Mouse (Mus musculus) frontal cortex, postnatal 10 days (tissue): ENCODE data around the gene Tradd.
A peak's percentile ranks its signal among the peaks of the same experiment; 100 is the strongest.
"Not testable (repeated sequence)": the region's sequence is repeated elsewhere in the genome, so short reads cannot be mapped to it uniquely, and the experiment has no call there.

Experiments
- DNase-seq, 2 experiments: peaks; one replicate each; pipeline ENCODE4 v3.0.0; 2022; ENCODE audit warnings: low spot score in 2 of 2, mixed read lengths in 1 of 2

Tradd gene

DNA sequence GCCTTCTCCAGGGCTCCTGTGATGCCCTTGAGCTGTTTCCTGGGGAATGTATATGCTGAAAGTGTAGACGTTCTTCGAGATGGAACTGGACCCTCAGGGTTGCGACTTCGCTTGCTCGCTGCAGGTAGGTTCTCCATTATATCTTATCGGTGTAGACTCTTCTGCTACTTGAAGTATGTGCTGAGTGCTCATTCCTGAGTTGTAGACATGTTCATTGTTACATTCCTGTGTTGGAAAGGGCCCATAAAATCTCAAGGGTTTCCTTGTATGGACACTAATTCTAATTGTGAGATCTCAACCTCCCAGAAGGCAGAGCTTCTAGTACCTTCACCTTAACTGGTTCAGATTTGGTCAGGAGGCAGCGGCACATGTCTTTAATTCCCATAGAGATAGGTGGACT is 23.4 kb downstream of the Tradd start:
- DNase-seq = no peak

DNA sequence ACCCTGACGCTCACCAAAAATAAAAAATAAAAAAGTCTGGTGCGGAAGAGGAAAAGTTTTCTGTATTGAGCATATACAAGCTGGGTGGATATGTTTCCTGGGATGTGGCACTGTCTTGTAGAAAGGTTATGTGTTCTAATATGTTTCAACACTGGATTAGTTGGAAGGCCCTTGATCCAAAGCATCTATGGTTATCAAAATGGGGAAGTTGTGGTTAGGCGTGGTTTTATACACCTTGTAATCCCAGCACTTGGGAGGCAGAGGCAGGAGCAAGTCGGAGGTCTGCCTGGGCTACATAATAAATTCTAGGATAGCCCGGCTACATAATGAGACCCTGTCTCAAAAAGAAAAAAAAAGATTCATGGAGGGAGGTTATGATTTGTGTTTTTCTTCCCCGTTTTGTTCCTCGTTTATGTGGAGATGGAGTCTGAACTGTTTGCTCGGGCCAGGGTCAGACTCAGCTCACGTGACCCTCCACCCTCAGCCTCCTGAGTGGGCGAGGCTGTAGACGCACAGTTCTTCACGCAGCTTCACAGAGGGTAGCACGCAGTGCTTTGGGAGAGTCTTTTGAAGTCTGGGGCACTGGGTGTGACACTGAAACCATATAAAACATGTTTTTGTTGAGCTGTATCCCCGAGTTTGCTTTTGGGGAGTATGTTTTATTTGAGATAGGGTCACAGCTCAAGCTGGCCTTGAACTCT is 26.8 kb downstream of the Tradd start:
- no peak for DNase-seq

DNA sequence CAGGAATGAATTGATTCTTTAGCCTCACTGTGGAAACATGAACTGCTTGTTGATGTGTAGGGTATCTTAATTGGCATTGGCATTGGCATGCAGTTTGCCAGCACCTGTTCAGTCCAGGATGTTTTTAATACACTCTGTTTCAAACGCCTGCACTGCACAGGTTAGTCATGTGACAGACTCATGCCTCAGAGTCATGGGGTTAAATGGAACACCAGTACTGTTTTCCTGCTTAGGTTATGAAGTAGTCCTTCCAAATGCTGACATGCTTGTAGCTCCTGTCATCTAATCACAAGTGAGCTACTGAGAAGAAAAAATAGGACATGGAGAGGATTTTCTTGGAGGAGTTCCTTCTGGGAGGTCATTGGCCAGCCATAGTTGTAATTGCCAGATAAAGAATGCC is 29.2 kb downstream of the Tradd start:
- no peak for DNase-seq

DNA sequence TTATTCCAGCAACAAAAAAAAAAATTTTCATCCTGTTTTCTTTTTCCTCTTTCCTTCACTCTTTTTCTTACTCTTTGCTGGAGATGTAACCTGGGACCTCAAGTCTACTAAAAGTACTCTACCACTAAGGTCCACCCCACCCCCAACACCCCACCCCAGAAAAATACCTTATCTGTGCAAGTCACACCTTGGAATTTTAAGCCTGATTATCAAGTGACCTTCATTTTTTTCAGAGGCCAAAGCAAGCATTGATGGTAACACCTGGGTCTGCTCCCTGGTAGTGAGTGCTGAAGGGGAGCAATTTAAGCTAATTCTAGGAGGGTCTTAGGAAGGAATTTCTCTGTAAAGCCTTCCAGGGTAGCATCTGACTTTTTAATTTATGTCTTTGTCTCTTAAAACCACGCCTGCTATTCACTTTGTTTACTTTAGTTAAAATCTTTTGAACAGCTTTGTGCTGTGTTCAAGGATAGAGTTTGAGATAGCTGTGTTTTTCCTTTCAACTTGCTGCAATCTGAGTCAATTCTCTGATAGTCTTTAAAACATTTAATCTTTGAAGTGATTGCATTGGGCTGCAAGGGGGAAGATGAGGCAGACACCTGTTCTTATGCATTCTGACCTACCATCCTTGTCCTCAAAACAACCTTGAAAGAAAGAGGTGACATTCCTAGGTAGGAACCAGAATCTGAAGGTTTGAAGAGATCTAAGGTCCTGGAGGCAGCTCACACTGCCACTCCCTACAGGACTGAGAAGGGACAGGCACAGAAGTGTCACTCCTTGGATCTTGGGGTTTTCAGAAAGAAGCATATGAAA is 31.1 kb downstream of the Tradd start:
- no peak for DNase-seq

DNA sequence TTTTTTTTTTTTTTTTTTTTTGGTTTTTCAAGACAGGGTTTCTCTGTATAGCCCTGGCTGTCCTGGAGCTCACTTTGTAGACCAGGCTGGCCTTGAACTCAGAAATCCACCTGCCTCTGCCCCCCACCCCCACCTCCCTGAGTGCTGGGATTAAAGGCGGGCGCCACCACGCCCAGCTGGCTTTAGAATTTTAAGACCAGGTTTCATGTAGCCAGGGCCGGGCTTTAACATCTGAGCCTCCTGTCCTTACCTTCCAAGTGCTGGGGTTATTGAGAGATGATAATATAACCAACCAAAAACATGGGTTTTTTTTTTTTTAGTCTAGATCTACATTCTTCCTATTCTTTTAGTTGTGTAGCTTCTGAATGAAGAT is 32.1 kb downstream of the Tradd start:
- not testable (repeated sequence) for DNase-seq

DNA sequence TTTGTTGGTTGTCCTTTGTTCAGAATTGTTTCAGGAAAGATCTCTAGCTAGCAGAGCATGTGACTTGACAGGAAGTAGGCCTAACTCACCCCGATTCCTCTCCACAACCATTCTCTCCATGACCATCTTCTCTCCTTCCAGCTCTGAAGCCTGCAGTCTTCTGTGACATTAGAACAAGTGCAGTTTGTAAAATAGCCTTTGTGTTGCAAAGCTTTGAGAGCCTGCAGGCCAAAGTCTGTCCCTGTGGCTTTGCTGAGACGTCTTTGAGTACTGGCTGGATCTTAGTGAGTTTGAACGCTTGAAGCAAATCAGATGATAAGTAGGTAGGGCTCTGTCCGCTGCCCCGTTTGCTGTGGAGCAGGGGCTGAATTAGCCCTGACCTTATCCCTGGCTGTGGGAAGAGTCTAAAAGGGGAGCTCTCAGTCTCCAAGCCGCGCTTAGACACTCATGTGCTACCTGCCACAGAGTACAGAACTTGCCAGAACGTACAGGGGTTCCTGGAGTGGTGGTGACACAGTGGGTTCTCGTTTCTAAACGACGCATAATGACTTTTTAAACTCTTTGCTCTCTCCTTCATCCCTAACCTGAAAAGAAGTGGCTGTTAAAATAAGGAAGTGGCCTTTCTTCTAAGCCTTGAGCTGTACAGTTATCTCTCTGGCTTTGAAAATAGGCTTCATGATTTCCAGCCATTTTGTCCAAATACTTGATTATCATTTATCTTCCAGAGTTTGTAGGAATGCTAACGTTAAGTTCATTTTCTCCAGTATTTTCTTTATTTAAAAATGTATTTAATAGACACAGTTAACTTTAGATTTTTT is 32.7 kb downstream of the Tradd start:
- no peak for DNase-seq

DNA sequence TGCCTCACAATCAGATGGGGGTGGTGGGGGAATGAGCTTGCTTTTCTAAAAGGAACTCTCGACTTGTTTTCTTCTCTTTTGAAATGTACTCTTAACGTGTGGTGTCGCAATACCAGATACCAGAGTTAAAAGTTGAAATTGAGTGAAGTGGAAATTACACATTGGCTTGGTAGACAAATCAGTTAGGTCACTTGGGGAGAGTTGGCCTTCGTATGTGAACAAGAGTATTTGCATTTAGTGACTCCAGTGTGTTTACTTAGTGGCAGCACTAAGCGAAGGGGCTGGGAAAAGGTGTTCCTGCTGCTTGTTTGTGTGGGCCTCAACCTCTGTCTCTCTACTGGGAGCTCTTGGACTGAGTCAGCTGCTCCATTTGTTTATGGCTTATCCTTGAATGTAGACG is 38.5 kb downstream of the Tradd start:
- DNase-seq = no peak

DNA sequence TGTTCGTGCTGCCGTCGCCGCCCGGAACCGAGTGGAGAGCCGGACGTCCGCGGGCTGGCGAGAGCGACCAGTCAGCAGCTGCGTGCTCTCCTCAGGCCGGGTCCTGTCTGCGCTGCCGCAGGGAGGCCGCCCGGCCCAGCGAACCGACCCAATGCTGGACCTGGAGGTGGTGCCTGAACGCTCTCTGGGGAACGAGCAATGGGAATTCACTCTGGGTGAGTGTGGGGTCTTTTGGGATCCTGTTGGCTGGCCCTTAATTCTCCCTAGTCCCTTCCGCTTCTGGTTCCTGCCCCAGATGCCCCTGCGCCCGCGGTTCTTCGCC is 39.2 kb downstream of the Tradd start:
- no peak for DNase-seq

DNA sequence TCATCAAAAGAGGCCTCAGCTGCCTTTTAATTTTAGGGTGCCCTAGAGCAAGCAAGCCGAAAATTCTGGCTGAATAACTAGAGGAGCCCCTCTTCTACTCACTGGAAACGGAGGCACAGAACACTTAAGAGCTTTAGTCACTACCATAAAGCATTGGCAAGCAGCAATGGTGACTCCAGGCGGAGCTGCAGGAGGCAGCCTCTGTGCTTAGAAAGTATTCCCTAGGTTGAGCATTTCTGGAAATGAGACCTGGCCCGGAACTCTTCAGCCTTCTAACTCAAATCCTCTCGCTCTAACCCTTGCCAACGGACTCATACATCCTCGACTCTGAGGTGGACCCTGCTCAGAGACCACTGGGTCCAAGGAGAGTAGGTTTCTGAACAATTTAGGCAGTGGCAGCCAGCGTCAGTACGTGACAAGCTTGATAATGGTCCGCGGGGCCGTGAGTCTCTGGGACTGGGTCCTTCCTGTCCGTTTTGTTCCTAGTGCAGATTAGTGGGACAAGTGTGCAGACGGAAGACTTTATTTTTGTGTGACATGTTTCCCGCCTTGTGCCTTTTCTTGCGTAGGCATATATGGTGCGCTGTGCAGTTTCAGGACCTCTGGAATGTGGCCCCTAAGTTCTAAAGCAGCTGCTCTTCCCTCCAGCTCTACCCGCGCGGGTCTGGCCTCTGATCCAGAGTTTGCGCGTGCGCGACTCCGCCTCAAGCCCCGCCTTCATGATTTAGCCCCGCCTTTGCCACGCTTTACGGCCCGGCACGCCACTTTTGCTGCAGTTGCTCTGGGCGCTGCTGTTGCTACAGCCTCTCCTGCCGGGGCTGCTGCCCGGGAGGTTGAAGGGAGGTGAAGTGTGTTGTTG is 39.8 kb downstream of the Tradd start, which contains the start of gene D230025D16Rik:
D230025D16Rik (plus strand) TSS at position 733 of the 859 bp plus-strand sequence.
- peak; percentile 85 to 93 for DNase-seq

DNA sequence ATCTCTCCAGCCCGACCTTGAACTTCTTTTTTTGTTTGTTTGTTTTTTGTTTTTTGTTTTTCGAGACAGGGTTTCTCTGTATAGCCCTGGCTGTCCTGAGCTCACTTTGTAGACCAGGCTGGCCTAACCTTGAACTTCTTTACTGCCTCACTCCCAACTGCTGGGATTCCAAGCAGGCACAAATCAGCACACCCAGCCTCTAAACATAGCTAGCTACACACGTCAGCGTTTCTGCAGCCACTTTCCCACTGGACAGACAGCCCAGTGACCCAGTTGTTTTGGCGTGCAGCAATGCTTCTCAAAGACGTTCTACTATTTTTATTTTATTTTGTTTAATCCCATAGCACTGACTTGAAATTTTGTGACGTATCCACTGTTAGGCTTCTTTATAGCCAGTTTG is 40.6 kb downstream of the Tradd start:
- DNase-seq = no peak

DNA sequence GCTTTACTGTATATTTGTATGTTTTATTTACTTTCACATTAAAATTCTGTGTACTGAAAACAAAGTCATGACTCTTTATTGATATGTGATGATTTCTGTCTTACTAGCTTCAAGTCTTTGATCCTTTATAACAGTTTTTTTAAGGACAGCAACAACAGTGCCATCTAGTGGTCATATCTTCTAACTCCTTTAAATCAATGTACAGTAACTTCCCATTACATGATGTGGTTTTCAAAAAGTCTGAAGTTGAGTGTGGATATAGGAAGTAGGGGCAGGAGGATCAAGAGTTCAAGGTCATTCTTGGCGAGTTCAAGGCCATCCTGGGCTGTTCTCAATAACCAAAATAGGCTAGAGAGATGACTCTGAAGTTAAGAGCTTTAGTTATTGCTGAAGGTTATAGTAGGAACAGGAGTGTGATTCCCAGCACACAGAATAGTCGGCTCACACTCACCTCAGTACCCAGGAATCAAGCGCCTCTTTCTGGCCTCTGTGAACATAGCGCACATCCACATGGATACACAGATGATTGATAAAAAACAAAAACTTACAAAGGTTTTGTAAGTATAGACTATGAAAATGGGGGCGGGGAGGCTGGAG is 46.4 kb downstream of the Tradd start:
- no peak for DNase-seq

DNA sequence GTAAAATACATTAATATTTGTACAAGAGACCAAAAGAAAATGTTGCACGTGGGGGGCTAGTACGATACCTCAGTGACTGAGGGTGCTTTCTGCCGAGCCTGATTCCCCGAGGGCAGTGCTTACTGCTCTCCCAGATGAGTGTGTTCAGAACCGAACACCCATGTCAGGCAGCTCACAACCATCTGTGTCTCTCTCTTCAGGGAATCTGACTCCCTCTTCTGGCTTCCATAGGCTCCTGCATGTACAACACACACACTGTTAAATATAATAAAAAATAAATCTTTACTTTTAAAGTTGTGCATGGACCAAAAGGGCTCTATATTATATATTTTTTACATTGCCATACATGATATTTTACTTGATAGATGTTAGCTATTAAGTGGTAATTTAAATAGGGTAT is 50.3 kb downstream of the Tradd start:
- DNase-seq = no peak

DNA sequence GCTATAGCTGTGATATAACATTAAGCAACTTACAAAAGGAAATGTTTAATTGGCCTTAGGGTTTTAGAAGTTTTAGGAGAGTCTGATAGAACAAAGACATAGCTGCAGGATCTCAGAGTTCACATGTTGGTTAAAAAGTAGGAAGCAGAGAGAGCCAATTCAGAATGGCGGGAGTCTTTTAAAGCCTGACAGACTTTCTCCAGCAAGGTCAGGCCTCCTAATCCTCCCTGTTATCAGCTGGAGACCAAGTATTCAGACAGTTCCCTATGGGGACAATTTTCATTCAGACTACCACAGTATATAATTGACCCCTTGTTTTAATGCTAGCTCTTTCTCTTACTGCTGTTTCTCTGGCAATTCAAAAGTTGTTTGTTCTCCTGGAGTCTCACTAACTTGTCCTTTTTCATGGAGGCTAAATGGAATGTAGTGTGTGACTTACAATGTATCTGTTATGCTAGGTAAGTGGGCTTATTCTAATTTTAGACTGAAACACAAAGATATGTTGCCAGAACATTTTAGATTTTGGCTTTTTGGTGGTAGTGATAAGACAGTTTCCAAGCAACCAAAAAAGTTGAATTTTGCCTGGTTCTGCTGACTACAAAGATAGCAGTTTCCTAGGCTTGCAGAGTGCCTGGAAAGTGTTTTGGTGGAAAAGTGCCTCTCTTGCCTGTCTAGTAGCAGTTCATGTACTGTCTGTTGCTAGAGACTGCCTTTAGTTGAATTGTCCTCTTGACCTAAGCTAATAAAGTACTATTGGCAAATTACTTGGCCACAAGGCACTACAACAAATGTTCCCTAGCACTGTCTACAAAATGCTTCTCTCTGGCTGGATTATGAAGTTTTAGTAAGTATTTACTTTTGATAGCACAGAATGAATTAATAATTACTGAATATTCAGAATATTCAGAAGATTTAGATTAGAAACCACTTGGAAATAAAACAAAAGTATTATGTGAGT is 55.0 kb downstream of the Tradd start:
- DNase-seq = no peak
